Mouse (Mus musculus): ENCODE results near the gene Lpgat1.

DNA sequence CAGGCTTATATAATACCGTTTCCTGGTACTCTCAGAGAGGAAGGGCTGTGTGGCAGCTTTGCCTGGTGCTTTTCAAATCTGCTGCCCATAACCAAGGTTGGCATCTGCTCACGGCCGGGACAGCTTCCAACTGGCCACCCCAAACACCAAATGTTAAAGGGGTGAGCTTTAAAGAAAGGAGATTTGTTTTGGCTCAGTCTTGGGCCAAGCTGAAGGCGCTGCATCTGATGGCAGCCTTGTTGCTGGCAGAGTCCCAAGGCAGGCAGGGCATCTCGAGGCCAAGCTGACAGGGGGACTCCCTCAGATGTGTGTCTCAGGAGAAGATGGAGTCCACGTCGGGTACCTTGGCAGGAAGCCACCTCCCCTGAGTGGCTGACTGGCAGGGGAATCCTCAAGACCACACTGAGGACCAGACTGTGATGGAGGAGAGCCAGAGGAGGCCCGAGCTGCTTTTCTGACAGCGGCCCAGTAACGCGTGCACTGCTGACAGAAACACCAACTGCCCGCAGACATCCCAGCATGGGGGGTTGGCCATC lies 91.1 kb downstream of the Lpgat1 start:
- TF ChIP-seq CTCF (conservative IDR thresholded peaks at IDR 0.05; ENCODE audit: low read length) (no peak), POU5F1 (IDR thresholded peaks at IDR 0.05; ENCODE audit: borderline replicate concordance, low read length) (no peak), NANOG (IDR thresholded peaks at IDR 0.05; ENCODE audit: borderline replicate concordance, low read length) (no peak)
